Mouse (Mus musculus) embryo, embryonic 9.5 days (tissue): ENCODE results near the gene Ccdc58.
"Not testable (repeated sequence)": the region's sequence is repeated elsewhere in the genome, so short reads cannot be mapped to it uniquely, and the experiment has no call there.

Experiments
- DNase-seq: peaks from one replicate; pipeline ENCODE4 v3.0.0-alpha.2; 2017; ENCODE audit errors: extremely low spot score

Ccdc58 gene

GRCm38 (mm10) chr16:36074772-36075171 lies 3.3 kb downstream of the Ccdc58 start:
- DNase-seq: no peak

- DNase-seq: no peak
Observed at GRCm38 (mm10) chr16:36079916-36080315, 8.4 kb downstream of the Ccdc58 start.

GRCm38 (mm10) chr16:36087846-36088245 lies 16.4 kb downstream of the Ccdc58 start:
- no peak for DNase-seq

- DNase-seq: no peak
Observed at GRCm38 (mm10) chr16:36089065-36089464, 17.6 kb downstream of the Ccdc58 start.

GRCm38 (mm10) chr16:36089850-36090616 lies 18.5 kb downstream of the Ccdc58 start:
- DNase-seq: no peak

GRCm38 (mm10) chr16:36090785-36091509 lies 19.5 kb downstream of the Ccdc58 start:
- no peak for DNase-seq

GRCm38 (mm10) chr16:36094079-36094478 lies 22.6 kb downstream of the Ccdc58 start:
- DNase-seq: no peak

GRCm38 (mm10) chr16:36097813-36098499 lies 26.5 kb downstream of the Ccdc58 start:
- not testable (repeated sequence) for DNase-seq

GRCm38 (mm10) chr16:36101526-36101925 lies 30.0 kb downstream of the Ccdc58 start:
- DNase-seq: no peak

GRCm38 (mm10) chr16:36102211-36102610 lies 30.7 kb downstream of the Ccdc58 start:
- no peak for DNase-seq

GRCm38 (mm10) chr16:36111486-36111885 lies 40.0 kb downstream of the Ccdc58 start:
- not testable (repeated sequence) for DNase-seq

GRCm38 (mm10) chr16:36115751-36116150 lies 44.3 kb downstream of the Ccdc58 start:
- DNase-seq: not testable (repeated sequence)

GRCm38 (mm10) chr16:36128092-36128491 lies 56.6 kb downstream of the Ccdc58 start:
- DNase-seq: no peak

GRCm38 (mm10) chr16:36131141-36131540 lies 59.7 kb downstream of the Ccdc58 start, which contains the start of gene Csta1:
Gene Csta1, minus strand, starts transcription at chr16:36131241.
- DNase-seq: no peak

- no peak for DNase-seq
Observed at GRCm38 (mm10) chr16:36138201-36138600, 66.7 kb downstream of the Ccdc58 start.
